Mouse (Mus musculus): ENCODE results near the gene Gpr141.

Gpr141 gene

DNA sequence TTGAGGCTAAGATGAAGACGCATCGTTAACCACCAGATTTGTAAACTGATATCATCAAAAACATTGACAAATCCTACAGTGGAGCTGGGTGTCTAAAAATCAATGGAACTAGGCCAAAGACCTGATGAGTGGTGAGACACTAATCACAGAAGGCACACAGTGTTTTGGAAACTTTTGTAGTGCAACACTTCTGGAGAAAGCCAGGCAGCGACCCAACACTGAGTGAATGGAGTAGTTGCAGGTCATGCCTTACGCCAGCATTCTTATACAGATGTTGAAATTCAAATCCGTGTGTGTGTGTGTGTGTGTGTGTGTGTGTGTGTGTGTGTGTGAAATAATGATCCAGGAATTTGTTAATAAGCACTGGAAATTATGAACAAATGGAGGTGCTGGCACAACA is 79.5 kb downstream of the Gpr141 start:
- CTCF ChIA-PET, result no interaction called here
- POLR2A ChIA-PET, result interaction anchor here in 1 of 4 experiments (0.7 kb wide), 1 partner anchor 151 kb away, joined by 3 read pairs; no protein-coding TSS in a partner anchor

DNA sequence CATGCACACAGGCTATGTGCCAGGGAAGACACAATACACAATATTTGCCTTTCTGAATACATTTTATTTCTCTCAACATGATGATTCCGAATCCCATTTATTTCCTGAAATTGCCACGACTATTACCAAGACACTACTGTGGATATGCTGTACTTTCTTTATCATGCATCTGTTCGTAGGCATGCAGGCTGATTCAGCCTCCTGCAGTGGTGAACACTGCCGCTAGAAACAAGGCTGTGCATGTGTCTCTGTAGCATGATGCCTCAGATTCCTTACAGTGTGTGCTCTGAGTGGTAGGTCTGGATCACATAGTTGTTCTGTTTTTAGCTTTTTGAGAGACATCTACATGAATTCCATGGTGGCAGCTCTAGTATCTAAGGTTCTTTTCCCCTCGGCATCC is 89.5 kb downstream of the Gpr141 start:
- ChIA-PET CTCF (no interaction called here), POLR2A (no interaction called here)

DNA sequence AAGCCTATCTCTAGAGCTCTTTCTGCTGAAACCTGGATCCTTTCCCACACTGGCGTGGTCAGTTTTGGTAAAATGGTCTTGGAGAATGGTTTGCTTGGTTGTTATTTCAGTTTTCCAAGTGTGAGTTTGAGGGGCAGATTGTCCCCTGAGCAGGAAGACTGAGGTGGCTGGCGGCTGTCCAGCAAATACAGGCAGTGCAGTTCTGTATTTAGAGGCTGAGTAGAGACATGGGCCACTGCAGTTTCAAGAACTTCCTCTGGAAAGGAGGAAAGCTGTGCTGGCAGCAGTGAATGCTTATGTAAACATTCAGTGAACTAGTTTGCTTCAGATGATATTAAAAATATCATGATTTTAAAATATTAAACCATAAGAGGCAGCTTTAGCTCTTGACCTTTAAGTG is 93.2 kb downstream of the Gpr141 start:
- CTCF ChIA-PET, result interaction anchor here in 1 of 4 experiments (0.6 kb wide), 1 partner anchor 23 kb away, joined by 3 read pairs; no protein-coding TSS in a partner anchor
- POLR2A ChIA-PET, result no interaction called here

DNA sequence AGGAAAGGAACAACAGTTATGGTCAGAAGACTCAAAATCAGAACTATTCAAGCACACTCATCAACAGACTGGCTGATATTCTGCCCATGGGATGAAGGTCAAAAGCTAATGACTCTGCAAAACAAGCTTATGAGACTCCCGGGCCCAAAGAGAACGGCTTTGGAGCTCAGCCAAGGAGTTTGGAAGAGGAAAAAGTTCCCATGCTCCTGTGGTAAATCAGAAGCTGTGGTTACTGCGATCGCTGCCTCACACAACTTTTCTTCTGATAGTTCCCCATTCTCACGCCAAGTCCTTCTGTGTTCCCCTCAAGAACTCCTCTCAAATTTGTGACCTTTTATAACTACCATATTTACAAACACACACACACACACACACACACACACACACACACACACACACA is 105.1 kb downstream of the Gpr141 start:
- ChIA-PET POLR2A (no interaction called here), CTCF (interaction anchor here in 2 of 4 experiments (0.6 to 1.1 kb wide), 2 partner anchors 542 to 554 kb away, joined by 3 to 4 read pairs; no protein-coding TSS in a partner anchor)

DNA sequence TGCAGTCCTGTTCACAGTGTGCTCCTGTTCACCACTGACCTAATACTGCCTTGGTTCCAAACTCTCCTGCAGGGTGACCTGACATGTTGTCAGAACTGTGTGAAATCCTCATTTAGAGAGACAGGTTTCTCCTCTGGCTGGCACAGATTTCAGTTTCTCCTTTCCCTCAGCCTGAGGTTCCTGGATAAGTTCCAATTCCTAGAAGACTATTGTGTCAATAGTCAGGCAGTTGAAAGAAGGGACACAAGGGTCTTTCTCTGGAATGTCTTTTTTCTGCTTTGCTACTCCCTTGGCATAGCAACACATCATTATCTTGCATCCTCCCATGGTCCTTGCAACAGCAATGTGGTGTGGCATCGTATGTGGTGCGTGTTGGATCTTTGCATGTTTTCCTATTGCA is 106.9 kb downstream of the Gpr141 start:
- ChIA-PET POLR2A (no interaction called here), CTCF (no interaction called here)

DNA sequence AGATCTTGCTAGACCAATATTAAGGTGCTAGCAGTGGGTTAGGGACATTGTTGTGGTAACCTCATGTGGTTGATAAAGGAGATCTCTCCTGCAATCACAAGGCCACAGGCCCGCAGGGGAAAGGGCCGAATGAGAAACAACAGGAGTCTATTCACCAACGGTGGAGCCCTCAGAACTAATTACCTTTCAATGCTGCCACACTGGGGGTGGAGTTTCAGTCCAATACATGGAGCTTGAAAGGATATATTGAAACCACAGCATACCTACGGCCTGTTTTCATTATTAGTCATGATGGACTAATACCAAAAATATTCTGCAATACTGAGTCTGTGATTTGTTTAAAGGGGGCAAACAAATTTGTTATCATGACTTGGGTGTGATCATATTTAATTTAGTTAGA is 120.3 kb downstream of the Gpr141 start:
- CTCF ChIA-PET, result interaction anchor here in 1 of 4 experiments (0.6 kb wide), 1 partner anchor 98 kb away, joined by 3 read pairs; no protein-coding TSS in a partner anchor

DNA sequence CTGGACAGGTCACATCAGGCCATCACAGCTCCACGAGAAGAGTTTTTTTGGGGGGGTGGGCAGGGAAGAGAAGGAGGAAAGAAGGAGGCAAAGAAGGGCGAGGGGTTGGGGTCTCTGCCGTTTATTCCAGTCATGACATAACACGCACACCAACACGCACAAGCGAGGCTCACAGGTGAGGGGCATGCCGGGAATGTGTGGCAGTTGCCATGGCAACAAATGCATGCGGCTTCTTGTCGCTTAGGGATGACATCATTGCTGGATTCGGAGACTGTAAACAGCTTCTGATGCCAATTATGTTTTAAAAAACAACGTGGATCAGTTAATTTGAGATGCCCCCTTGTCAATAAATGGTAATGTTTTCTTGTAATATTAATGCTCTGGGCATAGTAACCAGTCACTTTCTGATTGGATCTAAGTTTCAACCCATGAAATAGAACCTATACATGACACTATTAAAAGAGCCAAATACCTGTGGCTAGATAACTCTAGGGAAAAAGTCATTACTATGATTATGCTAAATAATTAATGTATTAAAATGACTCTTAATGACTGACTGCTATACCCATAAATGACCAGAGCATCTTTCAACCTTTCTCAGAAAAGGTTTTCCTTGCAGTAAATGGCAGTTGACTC is 122.5 kb downstream of the Gpr141 start:
- ChIA-PET CTCF (no interaction called here), POLR2A (interaction anchor here in 1 of 4 experiments (0.6 to 0.7 kb wide), 2 partner anchors 113 to 589 kb away, joined by 3 to 4 read pairs; no protein-coding TSS in a partner anchor)

More for the DNA sequence above, 120.3 kb downstream of the Gpr141 start:
- POLR2A ChIA-PET, result no interaction called here

DNA sequence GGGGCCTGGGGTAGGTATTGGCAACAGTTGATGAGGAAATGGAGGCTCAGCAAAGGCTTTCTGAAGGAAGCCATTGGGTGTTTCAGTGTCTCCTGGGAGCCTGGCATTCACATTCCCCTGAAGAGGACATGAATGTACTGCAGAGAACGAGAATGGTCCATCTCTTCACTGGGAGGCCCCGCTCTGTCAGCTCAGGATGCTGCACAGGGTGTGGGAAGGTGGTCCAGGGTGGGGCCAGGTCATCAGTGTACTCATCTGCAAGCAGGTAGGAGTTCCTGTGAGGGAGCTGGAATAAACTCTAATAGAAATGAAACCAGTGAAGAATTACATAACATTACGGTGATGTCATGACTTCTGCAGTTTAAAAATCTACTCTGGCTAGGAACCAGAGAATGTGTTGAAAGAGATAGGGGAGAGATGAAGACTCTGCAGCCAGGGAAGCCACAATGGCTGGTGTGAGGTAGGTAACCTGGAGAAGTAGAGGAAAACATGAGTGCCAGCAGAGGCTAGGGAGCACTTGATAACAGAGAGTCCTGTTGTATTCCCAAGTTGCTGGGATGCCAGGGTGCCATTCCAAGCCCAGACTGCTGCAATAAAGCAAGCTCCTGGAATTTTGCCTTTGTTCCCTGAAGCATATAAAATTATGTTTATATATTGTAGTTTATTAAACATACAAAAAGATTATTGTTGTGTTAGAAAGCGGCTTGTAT is 123.2 kb downstream of the Gpr141 start:
- ChIA-PET CTCF (interaction anchor here in 1 of 4 experiments (1.1 kb wide), 1 partner anchor 591 kb away, joined by 7 read pairs; no protein-coding TSS in a partner anchor), POLR2A (interaction anchor here in 1 of 4 experiments (0.6 to 0.7 kb wide), 2 partner anchors 114 to 590 kb away, joined by 3 to 4 read pairs; no protein-coding TSS in a partner anchor)

Measured in embryonic stem cell, embryonic (primary cell).